Mouse (Mus musculus) urinary bladder, postnatal 4 days (tissue): ENCODE measurements around the gene Kcnma1.
A peak's percentile ranks its signal among the peaks of the same experiment; 100 is the strongest.

Experiments
- DNase-seq, 2 experiments: peaks; one replicate each; pipeline ENCODE4 v3.0.0; 2021 to 2022; ENCODE audit warnings: low spot score in 2 of 2

Gene Kcnma1

GRCm38 (mm10) chr14:24014391-24014790 lies at the start of gene Kcnma1:
Gene Kcnma1, minus strand, starts transcription at chr14:24014491.
- DNase-seq: no peak

GRCm38 (mm10) chr14:24059747-24060146 lies 45.5 kb upstream of the Kcnma1 start:
- no peak for DNase-seq

DNA sequence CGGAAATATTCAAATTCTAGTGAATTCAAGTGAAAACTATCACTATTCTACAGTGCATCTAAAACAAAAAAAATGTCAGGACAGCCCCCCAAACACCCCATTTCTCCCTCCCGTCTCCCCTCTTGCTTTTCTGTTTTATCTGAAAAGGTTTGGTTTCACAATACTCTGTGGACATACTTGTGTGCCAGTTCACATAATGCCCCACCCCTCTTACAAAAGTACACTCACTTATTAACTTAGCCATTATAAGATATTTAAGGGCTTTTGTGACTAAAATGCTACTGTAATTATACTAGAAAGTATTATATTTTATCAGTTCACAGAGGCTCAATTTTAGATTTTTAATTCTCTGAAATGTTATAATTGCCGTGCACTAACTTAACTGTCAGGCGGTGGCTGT lies 45.0 kb upstream of the Kcnma1 start:
- DNase-seq: no peak

DNA sequence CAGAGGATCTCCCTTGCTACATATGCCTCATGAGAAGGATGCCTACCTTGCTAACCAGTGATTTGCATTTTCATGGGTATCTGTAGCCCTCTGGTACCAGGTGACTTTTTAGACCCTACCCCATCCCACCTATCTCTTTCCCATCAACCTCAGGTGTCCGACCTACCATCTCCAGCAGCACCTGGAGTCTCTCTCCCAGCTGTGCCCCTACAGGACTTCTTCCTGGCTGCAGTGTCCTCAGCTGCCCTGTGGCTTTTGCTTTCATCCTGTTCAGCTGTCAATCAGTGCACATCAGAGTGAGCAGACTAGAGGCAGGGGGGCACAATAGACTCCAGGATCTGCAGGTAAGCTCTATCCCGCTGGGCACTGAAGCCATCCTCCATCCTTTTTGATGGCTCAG lies 37.5 kb upstream of the Kcnma1 start:
- DNase-seq: no peak

- DNase-seq: no peak
Observed at GRCm38 (mm10) chr14:24036609-24037008, 22.3 kb upstream of the Kcnma1 start.

DNA sequence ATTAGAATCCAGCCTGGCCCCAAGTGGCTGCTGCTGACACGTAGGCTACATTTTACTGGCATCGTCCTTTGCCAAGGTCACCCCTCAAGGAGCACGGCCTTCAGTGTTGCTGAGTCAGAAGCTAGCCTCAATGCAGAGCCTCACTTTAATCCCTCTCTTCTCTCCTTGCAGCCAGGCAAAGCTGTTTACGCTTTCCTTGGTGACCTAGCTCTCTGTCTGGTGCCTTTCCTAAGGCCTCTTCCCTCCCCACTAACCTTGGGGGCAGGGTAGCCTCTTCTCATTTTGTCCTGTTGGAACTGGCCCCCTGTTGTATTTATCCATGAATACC lies 21.9 kb upstream of the Kcnma1 start:
- no peak for DNase-seq

DNA sequence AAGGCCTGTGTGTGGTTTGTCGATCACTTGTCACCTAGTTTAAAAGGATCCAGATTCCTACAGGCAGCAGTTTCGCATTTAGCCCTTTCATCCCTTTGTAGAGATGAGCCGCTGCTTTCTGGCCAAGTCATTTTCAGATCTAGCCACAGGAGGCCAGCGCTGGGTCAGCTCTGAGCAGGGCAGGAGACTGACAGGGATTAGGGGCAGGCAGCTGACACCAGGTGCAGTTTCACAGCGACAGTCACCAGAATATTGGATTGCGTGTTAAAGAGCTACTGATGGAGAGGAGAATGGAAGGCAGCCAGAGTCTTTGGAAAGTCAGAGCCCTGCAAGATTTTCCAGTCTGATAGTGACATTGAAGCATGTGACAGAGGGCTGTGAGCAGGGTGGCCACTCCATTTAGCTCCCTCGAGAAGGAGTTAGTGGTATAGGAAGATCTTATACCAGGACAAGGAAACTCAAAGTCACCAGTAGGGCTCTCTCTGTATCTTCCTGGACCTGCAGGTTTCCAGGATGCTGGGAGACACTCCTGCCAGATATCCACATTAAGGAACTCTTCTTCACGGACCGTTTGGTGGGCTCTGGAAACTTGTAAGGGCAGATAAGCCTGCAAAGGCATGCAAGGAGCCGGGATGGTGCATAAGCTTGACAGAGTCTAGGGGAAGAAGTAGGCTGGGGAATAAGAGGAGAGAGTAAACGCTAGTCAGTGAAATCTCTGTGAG lies 21.4 kb upstream of the Kcnma1 start:
- DNase-seq: no peak

- DNase-seq: no peak
Observed at GRCm38 (mm10) chr14:24032876-24033389, 18.6 kb upstream of the Kcnma1 start.

DNA sequence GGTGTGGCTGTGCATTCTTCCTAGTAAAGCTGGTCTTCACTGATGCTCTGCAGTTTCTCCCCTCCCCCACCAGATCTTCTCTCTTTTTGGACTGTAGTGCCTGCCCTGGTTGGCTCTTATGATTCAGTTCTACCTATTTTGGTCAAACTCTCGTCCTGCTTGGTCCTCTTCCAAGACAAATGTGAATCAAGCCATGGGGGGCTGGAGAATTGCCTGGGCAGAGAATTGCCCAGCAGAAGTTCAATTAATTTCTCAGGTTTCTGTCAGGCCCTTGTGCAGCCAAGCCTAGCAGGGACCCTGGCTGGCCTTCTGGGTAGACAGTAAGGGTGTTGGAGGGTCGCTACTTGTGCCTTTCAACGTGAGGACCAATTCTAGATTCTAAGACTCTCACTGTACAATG lies 17.9 kb upstream of the Kcnma1 start:
- no peak for DNase-seq

DNA sequence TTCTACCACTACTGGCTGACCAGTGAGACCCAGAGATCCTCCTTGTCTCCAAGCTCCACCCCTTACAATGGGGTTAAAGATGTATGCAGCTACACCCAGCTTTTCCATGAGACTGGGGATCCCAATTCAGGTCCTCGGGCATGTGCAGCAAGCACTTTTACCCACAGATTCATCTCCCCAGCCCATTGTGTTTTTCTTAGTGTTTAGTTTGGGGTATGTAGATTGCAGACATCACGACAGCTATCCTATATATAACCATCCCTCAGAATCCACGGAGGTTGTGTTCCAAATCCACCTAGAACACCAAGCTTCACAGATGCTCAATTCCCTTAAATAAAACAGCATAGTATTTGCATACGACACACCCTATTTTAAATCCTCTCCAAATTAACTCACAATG lies 6.4 kb upstream of the Kcnma1 start:
- DNase-seq: no peak

DNA sequence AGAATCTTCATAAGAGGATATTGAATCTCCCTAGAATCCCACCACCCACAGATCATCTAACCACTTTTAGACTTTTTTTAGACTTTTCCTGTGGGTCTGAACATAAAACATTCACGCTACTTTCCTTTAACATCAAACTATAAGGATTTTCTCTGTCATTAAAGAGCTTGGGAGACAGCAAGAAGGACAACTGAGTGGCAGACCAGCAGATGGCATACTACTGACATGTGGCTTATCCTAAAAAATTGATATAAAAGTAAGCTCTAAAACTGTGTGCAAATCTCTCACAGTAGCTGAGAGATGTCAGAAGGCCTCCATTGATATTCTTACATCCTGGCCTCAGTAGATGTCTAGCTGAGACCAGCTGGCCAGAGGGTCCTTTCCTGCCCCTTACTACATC lies 4.3 kb downstream of the Kcnma1 start:
- no peak for DNase-seq

DNA sequence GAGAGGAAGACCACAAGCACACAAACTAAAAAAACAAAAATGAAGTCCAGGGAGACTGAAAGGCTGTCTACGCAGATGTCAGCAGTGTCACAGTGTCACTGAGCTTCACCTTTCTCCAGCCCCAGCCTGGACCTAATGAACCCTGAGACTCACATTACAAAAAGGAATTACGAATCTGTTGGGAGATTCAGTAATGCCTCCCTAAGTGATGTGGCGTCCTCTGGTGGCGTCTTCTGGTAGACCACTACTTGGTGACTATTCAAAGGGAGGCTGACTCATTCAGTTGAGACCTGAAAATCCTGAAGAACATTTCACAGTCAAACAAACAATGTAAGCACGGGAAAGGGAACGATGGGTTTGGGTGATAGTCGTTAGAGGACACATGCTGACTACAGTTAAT lies 6.0 kb downstream of the Kcnma1 start:
- peak; percentile 57 to 89 for DNase-seq

- DNase-seq: no peak
Observed at GRCm38 (mm10) chr14:24006276-24006675, 8.0 kb downstream of the Kcnma1 start.

GRCm38 (mm10) chr14:24004471-24005271 lies 9.6 kb downstream of the Kcnma1 start:
- peak in 1 of 2 experiments; percentile 35 for DNase-seq

- peak in 1 of 2 experiments; percentile 39 for DNase-seq
Observed at GRCm38 (mm10) chr14:24003450-24004381, 10.6 kb downstream of the Kcnma1 start.

DNA sequence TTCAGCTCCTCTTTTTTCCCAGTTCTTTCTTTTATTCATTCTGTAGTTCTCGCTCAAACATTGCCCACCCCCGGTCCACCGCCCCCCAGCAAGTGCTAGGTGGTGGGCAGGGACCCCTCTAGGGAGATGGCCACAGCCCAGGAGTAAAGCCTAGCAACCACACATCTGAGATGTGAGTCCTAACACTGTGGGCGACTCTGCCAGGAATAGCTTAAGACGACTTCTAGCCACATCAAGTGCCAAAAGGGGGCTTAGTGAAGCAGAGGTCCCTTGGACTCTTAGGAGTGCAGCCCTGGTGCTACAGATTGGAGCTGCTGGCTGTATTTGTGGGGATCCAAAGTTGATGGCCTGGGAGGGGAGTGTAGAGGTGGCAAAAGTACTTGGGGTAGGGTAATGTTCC lies 11.6 kb downstream of the Kcnma1 start:
- no peak for DNase-seq

- no peak for DNase-seq
Observed at GRCm38 (mm10) chr14:23997912-23998311, 16.4 kb downstream of the Kcnma1 start.

DNA sequence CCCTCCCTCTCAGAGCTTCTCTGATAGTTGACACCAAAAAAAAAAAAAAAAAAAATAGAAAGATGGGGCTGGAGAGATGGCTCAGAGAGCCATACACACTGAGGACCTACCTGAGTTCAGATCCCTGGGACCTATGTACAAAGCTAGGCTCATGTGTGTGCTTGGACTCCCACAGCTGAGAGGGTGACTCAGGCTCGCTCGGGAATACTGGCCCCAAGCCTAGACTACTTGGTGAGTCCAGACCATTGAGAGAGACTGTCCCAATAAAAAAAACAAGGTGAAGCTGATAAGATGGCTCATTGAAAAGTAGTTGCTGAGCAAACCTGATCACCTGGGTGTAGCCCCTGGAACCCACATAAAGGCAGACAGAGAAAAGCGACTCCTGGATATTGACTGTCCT lies 18.5 kb downstream of the Kcnma1 start:
- no peak for DNase-seq

DNA sequence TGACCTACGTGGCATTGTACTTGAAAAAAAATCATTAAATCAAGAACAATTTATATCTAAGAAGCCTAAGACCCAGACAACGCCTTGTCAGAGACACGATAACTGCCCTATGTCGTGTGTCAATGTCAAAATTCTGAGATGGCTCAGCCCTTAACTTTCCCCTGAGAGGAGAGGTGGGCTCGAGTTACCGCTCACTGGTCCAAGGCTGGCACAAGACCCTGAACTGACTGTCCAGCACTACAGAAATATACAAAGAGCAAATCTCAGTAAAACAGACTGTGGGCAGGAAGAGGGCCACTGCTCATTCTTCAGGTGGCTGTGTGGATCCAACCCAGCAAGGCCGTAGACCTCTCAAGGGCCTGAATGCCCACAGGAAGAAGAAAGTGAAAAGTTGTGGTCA lies 23.4 kb downstream of the Kcnma1 start:
- DNase-seq: no peak

- DNase-seq: no peak
Observed at GRCm38 (mm10) chr14:23989696-23990095, 24.6 kb downstream of the Kcnma1 start.

DNA sequence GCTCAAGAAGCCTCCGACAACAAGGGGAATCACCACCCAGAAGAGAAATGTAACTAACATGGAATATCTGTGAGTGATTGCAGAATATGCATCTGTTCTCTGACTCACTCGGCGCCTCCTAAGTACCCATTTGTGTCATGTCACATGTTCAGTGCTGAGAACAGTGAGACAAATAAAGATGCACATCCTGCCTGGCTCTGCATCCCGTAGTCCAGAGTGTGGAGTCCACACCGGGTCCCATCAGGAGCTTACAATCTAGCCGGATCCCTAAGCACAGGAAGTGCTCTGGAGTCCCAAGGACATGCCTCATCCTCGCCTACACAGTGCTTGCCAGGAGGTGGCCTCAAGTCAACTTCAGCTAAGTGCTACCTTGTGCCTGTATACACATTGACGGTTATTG lies 32.1 kb downstream of the Kcnma1 start:
- no peak for DNase-seq

DNA sequence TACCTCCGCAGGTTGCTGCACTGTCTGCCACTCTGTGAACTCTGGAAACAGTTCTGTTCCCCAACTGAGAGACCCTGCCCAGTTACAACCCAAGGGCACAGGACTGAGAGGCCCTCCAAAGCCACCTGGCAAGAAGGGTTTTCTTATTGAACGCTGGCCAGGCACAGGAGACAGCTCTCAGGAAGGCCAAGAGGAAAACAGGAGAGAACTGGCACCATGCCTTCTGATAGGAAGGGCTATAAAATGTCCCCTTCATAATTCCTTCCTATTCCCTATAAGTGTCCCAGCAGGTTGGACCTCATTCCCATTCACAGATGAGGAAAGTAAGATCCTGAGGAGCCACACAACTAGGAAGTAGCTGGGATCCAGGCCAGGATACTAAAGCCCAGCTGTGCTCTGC lies 39.6 kb downstream of the Kcnma1 start:
- no peak for DNase-seq
